Mouse (Mus musculus) liver, adult 2 months (tissue): ENCODE measurements around the gene Ankrd40. TPM values are rescaled to one million over a fixed set of nuclear protein-coding genes. Genes with fewer than 3 reads are reported as not detected.
A peak's percentile ranks its signal among the peaks of the same experiment; 100 is the strongest.

Experiments
- DNase-seq: peaks from one replicate; pipeline ENCODE4 v3.0.0-alpha.2; 2011; ENCODE audit warnings: low read depth, low spot score; ENCODE audit errors: extremely low read depth
- H3K27ac ChIP-seq: fragments of 200-500 bp; replicated peaks from 2 replicates; pipeline ENCODE4 v1.5.1; 2012; ENCODE audit warnings: low read depth, mild to moderate bottlenecking, control low read depth, inconsistent platforms, low read length; ENCODE audit not compliant: insufficient read depth
- H3K27me3 ChIP-seq: fragments of 200-500 bp; 2 replicates; pipeline ENCODE4 v1.6.1; 2012; ENCODE audit warnings: mild to moderate bottlenecking, moderate library complexity, low read length, inconsistent platforms; ENCODE audit not compliant: control insufficient read depth, insufficient read depth
- H3K36me3 ChIP-seq: fragments of 200-500 bp; 2 replicates; pipeline ENCODE4 v1.6.1; 2012; ENCODE audit warnings: low read length, inconsistent platforms; ENCODE audit not compliant: control insufficient read depth, insufficient read depth
- H3K4me1 ChIP-seq: fragments of 200-500 bp; 2 replicates; pipeline ENCODE4 v1.6.1; 2011; ENCODE audit warnings: low read length; ENCODE audit not compliant: control insufficient read depth, insufficient read depth
- H3K4me3 ChIP-seq: fragments of 200-500 bp; 2 replicates; pipeline ENCODE4 v1.5.1; 2011; ENCODE audit warnings: low read depth, mild to moderate bottlenecking, control low read depth, low read length, moderate library complexity; ENCODE audit not compliant: insufficient read depth
- H3K79me2 ChIP-seq: fragments of 200-500 bp; 2 replicates; pipeline ENCODE4 v1.6.1; 2012; ENCODE audit warnings: inconsistent platforms, mild to moderate bottlenecking, low read length, moderate library complexity; ENCODE audit not compliant: control insufficient read depth, insufficient read depth
- H3K9ac ChIP-seq: fragments of 200-500 bp; 2 replicates; pipeline ENCODE4 v1.6.1; 2012; ENCODE audit warnings: low read depth, mild to moderate bottlenecking, control low read depth, inconsistent platforms, low read length
- CTCF ChIP-seq: fragments of 200-500 bp; IDR thresholded peaks from 2 replicates; pipeline ENCODE4 v1.5.1; 2011; ENCODE audit warnings: low read depth, low read length, control low read depth
- POLR2A ChIP-seq: fragments of 200-500 bp; IDR thresholded peaks from 2 replicates; pipeline ENCODE4 v1.6.1; 2011; ENCODE audit warnings: low read length, control low read depth; ENCODE audit not compliant: insufficient read depth; ENCODE audit errors: extremely low read depth
- WGBS: fragments of 180-500 bp; shearing (Covaris S2); methylation state at CpG from one replicate; pipeline ENCODE4 v1.1.7; 2018; 5-methylcytosine and 5-hydroxymethylcytosine counted together
- polyA plus RNA-seq: library from polyadenylated mRNA; depleted of rRNA; stranded (reverse); fragments of >200 nt; gene quantifications from 2 replicates; pipeline ENCODE4 v1.2.3, GENCODE M21; 2012; rRNA removed
- total RNA-seq: library from RNA; depleted of rRNA; stranded (reverse); fragments of >200 nt; gene quantifications from 2 replicates; pipeline ENCODE4 v1.2.3, GENCODE M21; 2014; rRNA removed

The Ankrd40 gene
- total and polyA plus RNA-seq, 2 experiments = 30.0 to 47.6 TPM

- Histone ChIP-seq H3K4me1 (peaks cover 22% of the 10 kb centered on the region), H3K79me2 (peaks cover 12% of the 10 kb centered on the region; the same call in 1 of the 2 replicates), H3K27ac (peak overlapping the region; percentile 58), H3K4me3 (no peak overlapping the region), H3K27me3 (no peaks in the 10 kb centered on the region), H3K9ac (no peak overlapping the region), H3K36me3 (no peaks in the 10 kb centered on the region)
- WGBS = 17% methylated on average over 4 of the region's 4 CpGs
- DNase-seq = peak; percentile 100
- TF ChIP-seq POLR2A (no peak), CTCF (no peak)
These were observed 61.2 kb downstream of the Ankrd40 start for GRCm38 (mm10) chr11:94389021-94389420.

- Histone ChIP-seq H3K27me3 (no peaks in the 10 kb centered on the region), H3K9ac (peak overlapping the region; percentile 53), H3K36me3 (no peaks in the 10 kb centered on the region), H3K4me3 (no peak overlapping the region), H3K27ac (peak overlapping the region; percentile 50), H3K79me2 (peaks cover 9% of the 10 kb centered on the region; the same call in 1 of the 2 replicates), H3K4me1 (peaks cover 22% of the 10 kb centered on the region)
- DNase-seq = peak; percentile 85
- TF ChIP-seq CTCF (no peak), POLR2A (no peak)
- 38% methylated on average over 6 of the region's 6 CpGs for WGBS
These were observed 62.1 kb downstream of the Ankrd40 start for GRCm38 (mm10) chr11:94389724-94390396.

- peak; percentile 83 for DNase-seq
These were observed 63.0 kb downstream of the Ankrd40 start for GRCm38 (mm10) chr11:94390825-94391224.

More at GRCm38 (mm10) chr11:94390825-94391224, 63.0 kb downstream of the Ankrd40 start:
- Histone ChIP-seq H3K4me3 (no peak overlapping the region), H3K27me3 (no peaks in the 10 kb centered on the region), H3K9ac (peak overlapping the region; percentile 53), H3K79me2 (peaks cover 9% of the 10 kb centered on the region; the same call in 1 of the 2 replicates), H3K4me1 (peaks cover 22% of the 10 kb centered on the region), H3K27ac (peak overlapping the region; percentile 50), H3K36me3 (no peaks in the 10 kb centered on the region)
- TF ChIP-seq POLR2A (no peak), CTCF (no peak)
- WGBS = 22% methylated on average over 6 of the region's 6 CpGs

Other genes with a start within 250 kb of the Ankrd40 start
- 39.9 and 50.1 TPM in 2 replicates for gene Tob1, start 116.5 kb upstream of the Ankrd40 start, total RNA-seq
- 47.1 and 72.2 TPM in 2 replicates for gene Tob1, start 116.5 kb upstream of the Ankrd40 start, polyA plus RNA-seq
- under 0.01 TPM in 1 of 2 replicates, not detected in the other for gene Wfikkn2, start 82.0 kb upstream of the Ankrd40 start, total RNA-seq
- 0.04 TPM in 1 of 2 replicates, not detected in the other for gene Wfikkn2, start 82.0 kb upstream of the Ankrd40 start, polyA plus RNA-seq
- gene Gm21885, start 46.1 kb upstream of the Ankrd40 start, total RNA-seq = 0.67 TPM in 1 of 2 replicates, not detected in the other
- gene Gm21885, start 46.1 kb upstream of the Ankrd40 start, polyA plus RNA-seq = 0.16 and 0.49 TPM in 2 replicates
- gene Luc7l3, start 6.0 kb upstream of the Ankrd40 start, total RNA-seq = 17.9 and 20.1 TPM in 2 replicates
- gene Luc7l3, start 6.0 kb upstream of the Ankrd40 start, polyA plus RNA-seq = 2.5 and 4.6 TPM in 2 replicates
- gene Abcc3, start 65.0 kb downstream of the Ankrd40 start, total RNA-seq = 180 and 280 TPM in 2 replicates
- gene Abcc3, start 65.0 kb downstream of the Ankrd40 start, polyA plus RNA-seq = 251 and 292 TPM in 2 replicates
- gene Cacna1g, start 146.2 kb downstream of the Ankrd40 start, total RNA-seq = under 0.01 and 0.07 TPM in 2 replicates
- gene Cacna1g, start 146.2 kb downstream of the Ankrd40 start, polyA plus RNA-seq = 0.26 and 0.51 TPM in 2 replicates
- gene Spata20, start 158.2 kb downstream of the Ankrd40 start, total RNA-seq = not detected in 2 replicates
- gene Spata20, start 158.2 kb downstream of the Ankrd40 start, polyA plus RNA-seq = not detected in 2 replicates
- not detected in 2 replicates for gene Epn3, start 172.0 kb downstream of the Ankrd40 start, total RNA-seq
- gene Epn3, start 172.0 kb downstream of the Ankrd40 start, polyA plus RNA-seq = 0.05 and 0.11 TPM in 2 replicates
- gene Mycbpap, start 193.7 kb downstream of the Ankrd40 start, total RNA-seq = 0.09 TPM in 1 of 2 replicates, not detected in the other
- gene Mycbpap, start 193.7 kb downstream of the Ankrd40 start, polyA plus RNA-seq = 0.02 and 0.04 TPM in 2 replicates
- 2.1 and 2.6 TPM in 2 replicates for gene Rsad1, start 221.3 kb downstream of the Ankrd40 start, total RNA-seq
- 5.7 and 8.0 TPM in 2 replicates for gene Rsad1, start 221.3 kb downstream of the Ankrd40 start, polyA plus RNA-seq
- not detected in 2 replicates for gene Chad, start 237.0 kb downstream of the Ankrd40 start, total RNA-seq
- not detected in 2 replicates for gene Chad, start 237.0 kb downstream of the Ankrd40 start, polyA plus RNA-seq